Mouse (Mus musculus) heart, adult 2 months (tissue): ENCODE results near the gene Vmn2r1. TPM values are rescaled to one million over a fixed set of nuclear protein-coding genes. Genes with fewer than 3 reads are reported as not detected.

ENCODE experiments used
- DNase-seq, 2 experiments: peaks; one replicate each; pipeline ENCODE4 v3.0.0; 2021
- H3K27ac ChIP-seq: fragments of 200-600 bp; 2 replicates; pipeline ENCODE4 v1.8.1; 2022
- H3K27me3 ChIP-seq: fragments of 200-500 bp; 2 replicates; pipeline ENCODE4 v1.6.1; 2012; ENCODE audit warnings: mild to moderate bottlenecking, low read length, inconsistent platforms, mixed read lengths; ENCODE audit not compliant: control insufficient read depth, insufficient read depth
- H3K36me3 ChIP-seq: fragments of 200-500 bp; 2 replicates; pipeline ENCODE4 v1.6.1; 2012; ENCODE audit warnings: low read length, inconsistent platforms; ENCODE audit not compliant: control insufficient read depth, insufficient read depth
- H3K4me1 ChIP-seq: fragments of 200-500 bp; 2 replicates; pipeline ENCODE4 v1.6.1; 2011; ENCODE audit warnings: low read length; ENCODE audit not compliant: control insufficient read depth, insufficient read depth
- H3K4me3 ChIP-seq: fragments of 200-600 bp; 2 replicates; pipeline ENCODE4 v1.8.1; 2022
- H3K79me2 ChIP-seq: fragments of 200-500 bp; replicated peaks from 2 replicates; pipeline ENCODE4 v1.6.1; 2012; ENCODE audit warnings: mild to moderate bottlenecking, inconsistent platforms, low read length, moderate library complexity, mixed read lengths; ENCODE audit not compliant: control insufficient read depth, insufficient read depth
- H3K9ac ChIP-seq: fragments of 200-500 bp; 2 replicates; pipeline ENCODE4 v1.6.1; 2012; ENCODE audit warnings: low read depth, mild to moderate bottlenecking, control low read depth, inconsistent platforms, low read length, mixed read lengths
- CTCF ChIP-seq: fragments of 200-600 bp; IDR thresholded peaks from 2 replicates; pipeline ENCODE4 v1.8.1; 2022; ENCODE audit warnings: antibody characterized with exemption, mild to moderate bottlenecking, moderate library complexity
- EP300 ChIP-seq: fragments of 200-500 bp; IDR thresholded peaks from 2 replicates; pipeline ENCODE4 v1.6.1; 2011; ENCODE audit warnings: low read depth, low read length, control low read depth; ENCODE audit not compliant: insufficient read depth
- POLR2A ChIP-seq: fragments of 200-500 bp; IDR thresholded peaks from 2 replicates; pipeline ENCODE4 v1.6.1; 2011; ENCODE audit warnings: mild to moderate bottlenecking, low read depth, low read length, control low read depth; ENCODE audit not compliant: insufficient read depth
- WGBS: fragments of 180-500 bp; shearing (Covaris S2); methylation state at CpG from one replicate; pipeline ENCODE4 v1.1.7; 2018; 5-methylcytosine and 5-hydroxymethylcytosine counted together
- intact Hi-C: fragments of 180-260 bp; cut with DNase I; formaldehyde crosslinking; loops from one replicate; pipeline ENCODE4 v1.15.1; 2025
- polyA plus RNA-seq: library from polyadenylated mRNA; depleted of rRNA; stranded (reverse); fragments of >200 nt; gene quantifications from 2 replicates; pipeline ENCODE4 v1.2.3, GENCODE M21; 2012; rRNA removed
- total RNA-seq, 2 experiments: library from RNA; stranded (reverse); gene quantifications; 2 replicates each; pipeline ENCODE4 v1.2.3; 2021

The Vmn2r1 gene
- total and polyA plus RNA-seq, 3 experiments, result not detected

GRCm38 (mm10) chr3:64141878-64142508 lies 60.6 kb downstream of the Vmn2r1 start, which contains the start of gene Vmn2r2:
Vmn2r2 (minus strand) TSS chr3:64141928.
- no peaks in the 10 kb centered on the region for H3K4me1 ChIP-seq
- 80% methylated on average over 2 of the region's 2 CpGs for WGBS
- no peaks in the 10 kb centered on the region for H3K79me2 ChIP-seq

More at GRCm38 (mm10) chr3:64141878-64142508, 60.6 kb downstream of the Vmn2r1 start, which contains the start of gene Vmn2r2:
- H3K4me3 ChIP-seq, result no peak within 1 kb of the TSS
- no peaks in the 10 kb centered on the region for H3K27me3 ChIP-seq
- H3K36me3 ChIP-seq, result no peaks in the 10 kb centered on the region
- intact Hi-C loops, result no loop called here
- no peak for TF ChIP-seq EP300
- TF ChIP-seq CTCF, result no peak
- TF ChIP-seq POLR2A, result no peak
- no peak within 1 kb of the TSS for H3K27ac ChIP-seq
- no peak for DNase-seq
- no peak within 1 kb of the TSS for H3K9ac ChIP-seq

Other genes starting within 250 kb of the Vmn2r1 start
- under 1 TPM in 1 of 2 experiments, not detected in 1; 0.07 TPM for gene Plch1, start 182.1 kb upstream of the Vmn2r1 start, total RNA-seq
- 0.14 TPM in 1 of 2 replicates, not detected in the other for gene Plch1, start 182.1 kb upstream of the Vmn2r1 start, polyA plus RNA-seq
- gene E130311K13Rik, start 152.1 kb upstream of the Vmn2r1 start, total RNA-seq, result 10 to 100 TPM; 10.9 to 11.8 TPM
- gene E130311K13Rik, start 152.1 kb upstream of the Vmn2r1 start, polyA plus RNA-seq, result 3.3 and 3.9 TPM in 2 replicates
- 10 to 100 TPM; 10.9 to 13.4 TPM for gene Slc33a1, start 116.8 kb upstream of the Vmn2r1 start, total RNA-seq
- gene Slc33a1, start 116.8 kb upstream of the Vmn2r1 start, polyA plus RNA-seq, result 6.0 and 11.8 TPM in 2 replicates
- gene Gmps, start 105.4 kb upstream of the Vmn2r1 start, total RNA-seq, result 10 to 100 TPM; 24.6 to 27.4 TPM
- gene Gmps, start 105.4 kb upstream of the Vmn2r1 start, polyA plus RNA-seq, result 4.4 and 10.3 TPM in 2 replicates
- gene Vmn2r2, start 60.4 kb downstream of the Vmn2r1 start, total RNA-seq, result not detected
- not detected in 2 replicates for gene Vmn2r2, start 60.4 kb downstream of the Vmn2r1 start, polyA plus RNA-seq
- gene Vmn2r3, start 208.2 kb downstream of the Vmn2r1 start, total RNA-seq, result not detected
- not detected in 2 replicates for gene Vmn2r3, start 208.2 kb downstream of the Vmn2r1 start, polyA plus RNA-seq